Mouse (Mus musculus): ENCODE measurements around the gene Pdlim4.

- no peak for TF ChIP-seq CTCF (IDR thresholded peaks at IDR 0.05; ENCODE audit: insufficient read depth, low read depth, low read length)
- TF ChIP-seq POLR2A (IDR thresholded peaks at IDR 0.05; ENCODE audit: insufficient read depth, low read depth, low read length) = no peak
Measured at GRCm38 (mm10) chr11:54111291-54111690, 42.5 kb upstream of the Pdlim4 start.
